Mouse (Mus musculus) adrenal gland, postnatal 4 days (tissue): ENCODE results near the gene Map4k5. TPM values are rescaled to one million over a fixed set of nuclear protein-coding genes. Genes with fewer than 3 reads are reported as not detected.

Source experiments
- DNase-seq, 2 experiments: peaks; one replicate each; pipeline ENCODE4 v3.0.0; 2021 to 2022; ENCODE audit warnings: low spot score in 2 of 2, mixed read lengths in 2 of 2
- microRNA-seq: library from miRNA; unstranded; fragments of <30 nt; microRNA quantifications from one replicate; pipeline ENCODE4 v1.2.0, GENCODE M21; 2021
- total RNA-seq, 2 experiments: library from RNA; stranded (reverse); gene quantifications; 2 replicates each; pipeline ENCODE4 v1.2.3; 2021

Gene Map4k5
- total RNA-seq, 2 experiments from 2014 or later = 41.2 to 45.8 TPM

GRCm38 (mm10) chr12:69758221-69759185 lies 134.5 kb downstream of the Map4k5 start:
- no peak for DNase-seq

- DNase-seq = peak; percentile 50 to 84
These were observed 135.4 kb downstream of the Map4k5 start for GRCm38 (mm10) chr12:69757418-69758141.

DNA sequence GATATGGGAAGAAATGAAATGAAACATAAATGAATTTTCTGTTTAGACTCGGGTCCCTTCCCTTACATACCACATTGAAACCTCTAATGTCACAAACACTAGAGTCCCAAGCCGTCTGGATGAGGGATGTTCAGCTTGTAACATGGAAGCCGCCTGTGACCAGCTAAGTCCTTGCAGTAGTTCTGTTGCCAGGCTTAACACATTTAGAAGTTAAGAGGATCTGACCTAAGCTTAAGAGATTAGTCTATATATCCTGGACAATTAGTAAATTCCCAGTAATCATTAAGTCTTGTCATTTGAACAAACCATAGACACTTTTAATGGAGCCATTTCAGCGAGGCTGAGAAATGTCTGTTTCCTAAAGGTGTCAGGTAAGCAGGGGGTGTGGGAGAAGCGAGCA lies 137.0 kb downstream of the Map4k5 start:
- no peak for DNase-seq

DNA sequence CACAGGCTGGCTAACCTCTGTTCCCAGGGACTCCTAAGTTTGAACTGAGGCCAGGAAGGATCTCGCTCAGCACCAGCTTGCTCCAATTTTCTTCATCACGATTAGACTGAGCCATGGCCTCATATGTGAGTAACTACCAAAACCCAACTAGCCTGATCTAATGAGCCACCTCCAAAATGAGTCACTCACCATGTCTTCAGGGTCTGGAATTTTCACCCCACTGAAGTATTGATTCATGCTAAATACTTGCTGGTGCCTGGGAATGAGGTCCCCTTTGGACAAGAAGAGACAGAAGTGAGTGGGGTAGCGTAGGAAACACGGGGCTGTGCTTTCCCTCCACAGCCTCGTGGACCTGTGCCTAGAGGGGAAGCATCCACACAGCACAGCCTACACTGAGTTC lies 139.1 kb downstream of the Map4k5 start:
- DNase-seq = no peak

Small RNA genes within 50 kb of the gene (microRNA-seq; reads per million reads assigned to microRNA genes)
- gene Mir681 = not detected

Other genes with a start within 250 kb of the Map4k5 start
- 10 to 100 TPM; 41.9 to 45.5 TPM for gene Sos2, start 211.3 kb downstream of the Map4k5 start, total RNA-seq
- 10 to 100 TPM; 21.3 to 22.3 TPM for gene L2hgdh, start 168.3 kb downstream of the Map4k5 start, total RNA-seq
- gene Atp5s, start 168.2 kb downstream of the Map4k5 start, total RNA-seq = 10 to 100 TPM; 18.6 TPM
- 10 to 100 TPM in 1 of 2 experiments, 1 to 10 TPM in 1; 6.5 to 23.4 TPM for gene Cdkl1, start 101.9 kb downstream of the Map4k5 start, total RNA-seq
- gene Atl1, start 586 bp downstream of the Map4k5 start, total RNA-seq = 10 to 100 TPM; 13.7 to 14.3 TPM
- 10 to 100 TPM; 47.6 to 50.0 TPM for gene Sav1, start 93.8 kb upstream of the Map4k5 start, total RNA-seq
- gene Nin, start 220.5 kb upstream of the Map4k5 start, total RNA-seq = 10 to 100 TPM; 44.6 to 45.0 TPM